Mouse (Mus musculus) lung, postnatal 25 days (tissue): Measurements from ENCODE around the gene Zglp1.

Experiments used
- DNase-seq: peaks from one replicate; pipeline ENCODE4 v3.0.0; 2022; ENCODE audit warnings: low spot score

Gene Zglp1

GRCm38 (mm10) chr9:21067006-21067684 is at the start of gene Zglp1:
Gene Zglp1 (minus strand): TSS chr9:21067093.
- no peak for DNase-seq

DNA sequence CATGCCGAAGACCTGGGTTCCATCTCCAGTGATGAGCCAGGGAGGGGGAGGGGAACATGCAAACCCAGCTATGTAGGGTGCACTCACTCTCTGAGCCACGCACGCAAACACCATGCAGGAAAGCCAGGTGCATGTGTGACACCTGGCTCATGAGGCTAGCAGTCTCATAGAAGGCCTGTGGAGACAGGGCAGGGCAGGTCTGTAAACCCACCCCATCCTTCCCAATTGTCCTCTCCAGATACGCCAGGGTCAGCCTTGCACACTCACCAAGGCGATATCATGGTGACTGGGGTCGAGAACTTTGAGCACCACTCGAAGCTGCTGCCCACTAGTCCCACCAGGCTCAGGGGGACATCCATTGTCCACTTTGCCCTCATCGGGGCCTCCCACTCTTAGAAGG is 48.2 kb upstream of the Zglp1 start:
- no peak for DNase-seq

DNA sequence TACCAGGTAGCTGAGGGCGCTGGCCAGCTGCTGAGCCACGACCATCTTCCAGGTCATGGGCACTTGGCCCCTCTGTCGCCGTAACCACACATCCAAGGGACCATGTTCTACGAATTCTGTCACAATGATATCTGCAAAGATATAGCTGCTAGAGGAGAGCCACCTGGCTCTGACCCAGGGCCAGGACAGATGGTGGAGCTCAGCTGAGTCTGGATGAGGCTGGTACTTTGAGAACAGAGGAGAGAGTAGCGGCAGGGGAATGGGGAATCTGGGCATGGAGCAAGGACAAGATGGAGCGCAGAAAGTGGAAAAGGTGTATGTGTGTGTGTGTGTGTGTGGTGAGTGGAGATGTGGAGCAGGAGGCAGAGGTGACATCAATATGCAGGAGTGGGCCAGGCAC is 47.3 kb upstream of the Zglp1 start:
- no peak for DNase-seq

GRCm38 (mm10) chr9:21113751-21114150 is 46.9 kb upstream of the Zglp1 start:
- DNase-seq, result no peak

- no peak for DNase-seq
Measured at GRCm38 (mm10) chr9:21107607-21108237, 40.8 kb upstream of the Zglp1 start.

- no peak for DNase-seq
Measured at GRCm38 (mm10) chr9:21105760-21106564, 39.1 kb upstream of the Zglp1 start.

GRCm38 (mm10) chr9:21104814-21105213 is 37.9 kb upstream of the Zglp1 start:
- DNase-seq, result no peak

DNA sequence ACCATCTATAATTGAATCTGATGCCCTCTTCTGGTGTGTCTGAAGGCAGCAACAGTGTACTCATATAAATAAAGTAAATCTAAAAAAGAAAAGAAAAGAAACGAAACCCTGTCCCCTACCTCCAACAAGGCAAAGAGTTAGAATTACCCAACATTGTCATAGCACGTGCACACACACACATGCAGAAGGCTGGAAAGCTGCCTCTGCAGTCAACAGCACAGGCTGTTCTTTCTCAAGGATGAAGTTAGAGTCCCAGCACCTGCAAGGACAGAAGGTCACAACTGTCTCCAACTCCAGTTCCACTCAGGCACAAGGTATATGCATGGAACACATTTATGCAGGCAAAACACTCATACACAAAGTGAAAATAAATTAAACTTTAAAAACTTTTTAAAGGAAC is 35.2 kb upstream of the Zglp1 start:
- DNase-seq, result no peak

DNA sequence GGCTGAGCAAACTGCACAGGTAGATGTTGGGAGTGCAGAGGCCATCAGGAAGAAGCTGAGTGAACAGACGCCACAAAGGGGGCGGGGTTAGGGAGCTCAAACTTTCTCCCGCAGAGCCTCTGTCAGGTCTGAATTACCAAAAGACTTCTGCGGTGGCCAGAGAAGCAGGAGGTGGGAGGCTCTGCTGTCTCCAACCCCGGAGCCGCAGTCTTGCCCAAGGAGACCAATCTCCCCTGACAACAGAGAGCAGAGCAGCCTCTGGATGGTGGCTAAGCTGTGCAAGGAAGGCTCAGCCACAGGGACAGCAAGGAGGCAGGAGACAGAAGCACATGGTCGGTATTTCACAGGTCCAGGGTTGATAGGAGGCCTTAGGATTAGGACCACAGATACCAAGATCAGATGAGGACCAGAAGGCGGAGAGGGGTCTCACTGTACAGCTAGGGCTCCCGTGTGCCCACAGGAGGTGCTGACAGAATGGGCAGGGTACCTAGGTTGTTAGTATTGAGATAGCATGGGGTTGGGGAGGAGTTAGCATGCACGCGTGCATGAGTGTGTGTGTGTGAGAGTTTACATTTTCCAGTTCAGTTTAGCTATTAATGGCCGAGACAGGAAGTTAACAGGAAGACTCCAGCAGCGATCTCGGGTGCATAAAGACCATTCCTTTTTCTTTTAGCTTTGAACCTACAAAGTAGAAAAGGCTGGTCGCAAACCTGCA is 33.7 kb upstream of the Zglp1 start:
- DNase-seq, result no peak

DNA sequence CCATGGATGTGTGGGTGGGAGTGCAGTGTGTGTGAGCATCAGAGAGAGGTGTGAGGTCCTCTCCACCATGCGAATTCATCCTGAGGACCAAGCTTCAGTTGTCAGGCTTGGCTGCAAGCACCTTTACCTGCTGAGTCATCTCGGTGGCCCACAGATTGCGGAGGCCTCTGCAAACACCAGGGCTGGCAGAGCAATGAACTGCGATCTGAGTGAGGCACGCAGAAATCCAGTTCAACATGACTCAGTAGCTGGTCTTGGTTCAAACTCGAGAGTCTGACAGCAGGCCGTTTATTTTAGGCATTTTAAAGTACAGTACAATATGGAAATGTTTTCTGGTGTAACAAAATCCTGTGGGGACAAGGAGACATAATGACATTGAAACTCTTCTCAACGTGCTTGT is 30.9 kb upstream of the Zglp1 start:
- DNase-seq, result no peak

DNA sequence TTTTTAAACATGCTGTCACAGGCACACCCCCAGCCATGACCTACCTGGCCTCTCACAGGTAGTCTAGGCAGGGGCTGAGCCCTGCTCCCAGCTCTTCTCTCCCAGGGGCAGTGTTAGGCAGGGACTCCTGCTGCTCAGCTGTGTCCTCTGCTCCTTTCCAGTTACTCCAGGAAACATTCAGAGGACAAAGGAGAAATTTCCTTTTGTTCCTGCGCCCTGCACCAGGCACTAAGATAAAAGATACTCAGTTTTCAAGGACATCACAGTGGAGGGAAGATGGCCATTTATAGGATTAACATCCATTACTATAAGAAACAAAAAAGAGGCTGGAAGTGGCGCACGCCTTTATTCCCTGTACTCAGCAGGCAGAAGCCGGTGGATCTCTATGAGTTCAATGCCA is 29.1 kb upstream of the Zglp1 start:
- DNase-seq, result no peak

DNA sequence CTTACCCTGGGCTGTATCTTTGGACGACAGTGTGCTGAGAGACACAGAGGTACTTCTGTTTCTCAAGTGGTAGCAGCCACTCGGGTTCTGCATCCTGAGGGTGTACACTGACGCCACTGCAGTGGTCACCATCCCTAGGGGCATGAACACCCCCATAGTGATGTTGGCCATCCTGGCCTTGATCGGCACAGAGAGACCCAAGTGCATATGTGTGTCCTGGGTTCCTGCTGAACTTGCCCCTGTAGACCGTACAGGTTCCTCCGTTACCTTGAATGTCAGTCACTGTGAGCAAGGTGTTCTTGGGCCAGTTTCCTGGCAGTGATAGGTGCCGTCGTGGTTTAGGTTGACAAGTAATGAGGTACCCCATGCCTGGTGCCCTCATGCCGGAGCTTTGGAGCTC is 26.5 kb upstream of the Zglp1 start:
- no peak for DNase-seq

DNA sequence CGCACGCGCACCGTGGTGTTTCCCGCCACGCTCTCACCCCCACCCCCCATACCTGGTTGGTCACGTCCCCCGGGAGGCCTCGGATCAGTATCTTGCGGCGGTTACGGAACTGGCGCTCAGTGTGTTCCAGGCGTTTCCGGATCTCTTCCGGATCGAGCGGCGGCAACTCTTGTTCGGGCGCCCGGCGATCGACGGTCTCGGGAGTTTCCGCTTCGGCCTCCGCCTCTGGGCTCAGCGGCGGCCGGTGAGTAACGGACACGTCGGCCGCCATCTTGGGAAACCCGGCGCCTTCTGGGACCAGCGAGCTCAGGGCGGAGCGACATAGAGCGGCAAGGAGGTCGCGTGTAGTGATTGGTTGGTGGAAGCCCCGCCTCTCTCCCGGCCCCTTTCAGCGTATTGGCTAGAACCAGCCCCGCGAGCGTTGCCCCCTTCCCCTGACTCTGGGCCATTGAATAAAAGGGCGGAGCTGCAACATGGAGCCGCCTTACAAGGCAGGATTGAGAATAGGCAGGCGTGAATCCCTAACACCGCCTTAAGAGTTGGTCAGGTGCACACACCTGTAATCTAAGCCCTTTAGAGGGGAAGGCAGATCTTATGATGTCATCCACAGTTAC is 24.9 kb upstream of the Zglp1 start, which contains the start of the genes Gm38431 and Raver1:
Gene Gm38431 (minus strand): TSS at position 291 of the 614 bp plus-strand sequence.
Gene Raver1 (minus strand): TSS at position 302 of the 614 bp plus-strand sequence.
- peak; percentile 99 for DNase-seq

GRCm38 (mm10) chr9:21090972-21091706 is 24.2 kb upstream of the Zglp1 start:
- no peak for DNase-seq

GRCm38 (mm10) chr9:21090537-21090936 is 23.6 kb upstream of the Zglp1 start:
- no peak for DNase-seq

- no peak for DNase-seq
Measured at GRCm38 (mm10) chr9:21083324-21083723, 16.4 kb upstream of the Zglp1 start.

DNA sequence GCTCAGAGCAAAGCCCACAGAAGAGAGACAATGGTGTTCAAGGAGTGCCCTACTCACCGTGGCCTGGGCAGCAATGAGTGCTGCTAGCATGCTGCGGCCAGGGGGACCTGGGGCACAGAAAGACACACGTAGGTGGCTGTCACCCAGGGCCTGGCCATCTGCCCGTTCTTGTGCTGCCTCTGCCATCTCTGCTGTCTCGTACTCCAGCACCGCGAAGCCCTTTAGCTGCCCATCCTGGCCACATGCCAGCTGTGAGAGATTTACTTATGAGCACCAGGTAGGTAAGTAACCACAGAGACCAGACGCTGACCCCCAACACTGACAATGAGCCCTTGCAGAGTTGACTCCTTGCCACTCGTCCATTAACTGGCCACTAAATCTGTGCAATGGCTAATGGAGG is 14.2 kb upstream of the Zglp1 start:
- no peak for DNase-seq

GRCm38 (mm10) chr9:21075625-21076024 is 8.7 kb upstream of the Zglp1 start:
- DNase-seq, result no peak

GRCm38 (mm10) chr9:21074173-21074572 is 7.3 kb upstream of the Zglp1 start:
- DNase-seq, result no peak

- peak; percentile 92 for DNase-seq
Measured at GRCm38 (mm10) chr9:21073044-21073840, 6.3 kb upstream of the Zglp1 start, which contains the start of the genes Gm49373 and Fdx1l. Gene Gm49373 (minus strand): TSS chr9:21073096. Gene Fdx1l (minus strand): TSS chr9:21073614.
